Mouse (Mus musculus) kidney, adult 2 months (tissue): Measurements from ENCODE around the gene BC049730.

ENCODE experiments used
- CTCF ChIP-seq: fragments of 200-500 bp; conservative IDR thresholded peaks from 2 replicates; pipeline ENCODE4 v1.5.1; 2011; ENCODE audit warnings: low read depth, mild to moderate bottlenecking, control low read depth, low read length, moderate library complexity, mixed read lengths; ENCODE audit not compliant: insufficient read depth, insufficient read length
- POLR2A ChIP-seq: fragments of 200-500 bp; IDR thresholded peaks from one replicate; pipeline ENCODE4 v1.6.1; 2011; ENCODE audit warnings: low read depth, low read length, control low read depth

DNA sequence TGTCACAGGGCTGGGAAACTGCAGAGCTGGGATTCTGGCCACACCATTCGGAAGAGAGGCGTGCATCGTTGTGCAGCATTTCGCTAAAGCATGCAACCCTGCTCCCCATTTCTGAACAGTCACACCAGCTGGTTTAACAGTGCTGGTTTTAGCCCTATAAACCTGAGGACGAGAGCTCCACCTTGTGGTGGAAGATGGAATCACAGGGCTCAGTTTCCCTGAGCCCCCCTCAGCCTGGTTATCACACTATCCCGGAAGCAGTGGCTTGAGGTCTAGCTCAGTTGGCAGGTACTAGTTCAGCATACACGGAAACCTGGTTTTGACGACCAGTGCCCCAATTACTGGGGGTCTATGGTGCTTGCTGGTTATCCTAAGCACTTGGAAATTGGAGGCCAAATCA lies 46.5 kb upstream of the BC049730 start:
- TF ChIP-seq CTCF (peak; percentile 89), POLR2A (no peak)
